Mouse (Mus musculus) frontal cortex, postnatal 14 days (tissue): ENCODE data around the gene Olig3.
"Not testable (repeated sequence)": the region's sequence is repeated elsewhere in the genome, so short reads cannot be mapped to it uniquely, and the experiment has no call there.

Experiments
- DNase-seq, 2 experiments: peaks; one replicate each; pipeline ENCODE4 v3.0.0; 2022; ENCODE audit warnings: low spot score in 2 of 2

Gene Olig3

DNA sequence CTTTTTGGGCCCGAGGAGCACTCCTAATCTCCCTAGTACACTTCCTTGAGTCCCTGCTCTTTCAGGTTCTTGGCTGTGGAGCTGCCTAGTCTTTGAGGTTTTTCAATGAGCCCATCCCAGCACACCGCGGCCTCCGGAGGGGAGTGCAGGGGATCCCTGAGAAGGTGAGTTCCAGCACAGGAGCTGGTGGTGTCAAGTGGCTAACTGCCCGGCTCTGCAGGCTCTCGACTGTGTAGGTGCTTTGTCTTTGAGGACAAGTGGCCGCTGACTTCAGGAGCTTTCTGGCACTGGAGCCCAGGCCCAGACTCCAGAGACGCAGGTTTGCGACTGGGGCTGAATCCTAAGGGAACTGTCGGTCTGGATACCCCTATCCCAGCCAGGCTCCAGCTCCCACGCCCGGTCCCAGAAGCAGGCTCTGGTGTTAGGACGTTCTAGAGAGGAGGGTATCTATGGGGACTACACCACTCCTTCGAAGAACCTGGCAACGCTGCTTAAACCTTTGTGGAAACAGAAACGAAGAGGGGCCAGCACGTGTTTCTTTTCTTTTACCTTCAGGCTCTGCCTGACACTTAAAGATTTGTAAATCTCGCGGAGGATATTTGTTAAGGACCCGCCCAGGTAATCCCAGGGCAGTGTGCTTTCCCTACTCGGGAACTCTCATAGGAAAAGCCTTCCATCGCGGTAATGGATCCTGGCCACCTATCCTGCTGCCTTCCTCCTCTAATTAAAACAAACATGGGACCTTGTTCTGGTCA, 5.4 kb downstream of the Olig3 start:
- DNase-seq, result no peak

DNA sequence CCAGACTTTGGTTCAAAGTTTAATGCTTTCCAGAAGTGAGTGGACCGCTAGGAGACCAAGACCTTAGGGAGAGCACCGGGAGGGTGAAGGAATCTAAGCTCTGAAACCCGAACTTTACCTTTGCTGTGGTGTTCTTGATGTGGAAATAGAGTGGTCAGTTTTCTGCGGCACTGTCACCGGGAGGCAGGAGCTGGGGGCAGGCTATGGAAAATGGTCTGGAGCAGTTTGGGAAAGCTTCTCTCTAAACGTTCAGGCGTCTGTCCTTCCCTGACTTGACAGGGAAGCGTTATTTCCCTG, 5.9 kb downstream of the Olig3 start:
- no peak for DNase-seq

DNA sequence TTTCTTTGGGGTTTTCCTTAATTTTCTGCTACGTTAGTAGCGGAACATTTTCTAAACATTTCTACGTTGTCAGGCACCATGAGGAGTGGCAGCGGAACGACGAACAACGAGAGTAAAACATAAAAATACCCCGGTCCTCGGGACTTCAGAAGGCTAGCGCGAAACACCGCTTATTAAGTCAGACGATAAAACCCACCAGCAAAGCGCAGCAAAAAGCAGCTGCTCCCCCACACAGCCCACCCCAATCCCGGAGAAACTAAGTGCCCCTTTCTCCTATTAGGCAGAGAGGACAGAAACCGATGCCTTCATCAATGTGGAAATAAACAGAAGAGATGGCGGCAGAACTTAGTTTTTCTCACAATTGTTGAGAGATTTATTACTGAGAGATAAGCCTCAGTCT, 6.5 kb downstream of the Olig3 start:
- no peak for DNase-seq

DNA sequence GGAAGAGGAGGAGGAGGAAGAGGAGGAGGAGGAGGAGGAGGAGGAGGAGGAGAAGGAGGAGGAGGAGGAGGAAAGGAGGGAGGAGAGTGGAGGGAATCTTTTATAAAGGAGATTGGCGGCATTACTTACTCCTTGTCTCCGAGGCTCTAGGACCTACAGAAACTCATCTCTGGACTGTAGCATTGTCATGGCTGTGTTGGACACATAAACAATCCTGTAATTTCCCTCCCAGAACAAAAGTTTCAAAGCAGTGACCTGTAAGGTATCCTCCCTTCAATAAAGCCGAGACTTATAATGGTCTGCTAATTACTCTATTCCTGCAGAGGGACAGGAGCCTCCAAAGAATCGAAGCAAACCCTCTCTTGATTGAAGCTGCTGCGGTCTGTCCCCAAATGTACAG, 7.0 kb downstream of the Olig3 start:
- DNase-seq, result no peak

DNA sequence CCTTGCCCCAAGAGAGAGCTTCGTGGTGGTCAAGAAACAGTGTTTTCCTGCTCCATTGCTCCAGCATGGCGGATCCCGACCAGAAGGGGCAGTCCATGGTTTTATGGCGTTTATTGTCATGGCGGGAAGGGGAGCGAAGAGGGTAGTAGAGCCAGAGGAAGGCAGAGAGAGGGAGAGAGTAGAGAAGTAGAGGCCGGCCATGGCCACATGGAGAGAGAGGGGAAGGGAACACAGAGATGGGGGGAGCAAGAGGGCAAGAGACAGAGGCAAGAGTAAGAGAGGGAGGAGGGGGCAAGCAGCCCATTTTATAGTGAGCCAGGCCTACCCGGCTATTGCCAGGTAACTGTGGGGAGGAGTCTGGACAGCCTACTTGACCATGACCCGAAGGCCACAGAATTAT, 12.8 kb downstream of the Olig3 start:
- DNase-seq, result no peak

DNA sequence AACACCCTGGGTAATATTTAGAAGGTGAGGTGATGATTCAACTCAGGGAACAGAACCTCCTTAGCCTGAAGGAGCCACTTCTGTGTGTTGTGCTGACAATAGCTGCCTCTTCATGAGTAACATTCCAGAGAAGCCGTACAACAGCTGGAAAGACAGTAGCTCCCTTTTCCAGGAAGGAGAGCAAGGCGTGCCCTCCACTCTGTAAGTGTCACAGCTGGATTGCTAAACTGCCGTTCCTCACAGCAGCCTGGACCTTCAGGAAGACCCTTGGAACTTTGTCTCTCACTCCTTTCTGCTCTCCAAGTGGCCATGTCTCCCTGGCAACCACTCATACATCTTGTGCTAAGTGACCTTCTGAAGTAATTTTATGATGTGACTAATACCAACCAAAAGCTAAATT, 13.8 kb downstream of the Olig3 start:
- no peak for DNase-seq

DNA sequence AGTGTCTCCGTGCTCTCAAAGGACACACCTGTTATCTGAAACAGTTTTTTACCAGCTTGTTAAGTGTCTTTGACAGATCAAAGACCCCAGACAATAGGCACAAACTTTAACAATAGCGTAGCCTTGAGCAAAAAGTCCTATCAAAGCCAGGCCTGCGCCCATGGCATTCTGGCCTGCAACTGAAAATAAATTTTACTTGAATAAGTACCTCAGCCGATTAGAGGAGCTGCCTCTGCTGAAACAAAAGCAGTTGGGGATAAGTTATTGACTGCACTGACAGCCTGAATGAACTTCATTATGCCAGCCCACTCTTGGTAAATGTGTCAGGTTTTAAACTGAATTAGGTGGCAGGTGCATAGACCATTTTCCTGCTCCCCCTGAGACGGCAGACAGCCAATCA, 15.9 kb downstream of the Olig3 start:
- DNase-seq, result no peak

DNA sequence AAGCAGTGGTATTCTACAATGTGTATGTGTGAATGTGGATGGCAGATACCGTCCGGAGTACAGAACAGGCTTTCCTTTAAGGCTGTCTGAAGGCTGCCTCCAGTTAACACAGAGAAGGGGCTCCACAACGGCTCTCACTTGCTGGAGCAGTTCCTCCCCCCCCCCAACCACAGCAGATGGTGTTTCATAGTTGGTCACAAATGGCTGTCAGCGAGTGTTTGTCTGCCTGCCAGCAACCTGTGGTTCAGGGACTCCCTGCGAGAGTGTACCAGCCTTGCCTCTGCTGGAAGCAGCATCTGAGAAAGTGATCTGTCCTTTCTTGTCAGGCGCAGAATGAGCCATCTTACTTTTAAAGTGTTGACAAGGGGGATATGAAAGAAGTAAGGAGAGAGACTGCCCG, 17.5 kb downstream of the Olig3 start:
- DNase-seq, result no peak

DNA sequence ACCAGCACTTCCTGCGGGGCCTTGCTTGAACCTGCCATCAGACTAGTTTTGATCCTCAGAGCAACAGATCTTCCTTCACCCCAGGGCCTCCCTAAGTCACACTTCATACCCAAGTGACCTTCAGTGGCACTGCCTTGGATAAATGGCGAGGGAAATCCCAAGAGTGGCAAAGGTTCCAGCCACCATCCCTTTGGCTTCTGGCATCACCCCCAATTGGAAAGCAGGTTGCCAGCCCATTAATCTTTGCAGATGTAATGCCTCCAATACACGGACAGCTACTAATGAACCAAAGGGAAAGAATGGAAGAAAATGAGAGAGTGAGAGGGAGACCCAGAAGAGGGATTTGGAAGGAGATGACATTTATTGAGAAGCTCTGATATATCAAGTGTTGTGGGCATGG, 18.0 kb downstream of the Olig3 start:
- no peak for DNase-seq

DNA sequence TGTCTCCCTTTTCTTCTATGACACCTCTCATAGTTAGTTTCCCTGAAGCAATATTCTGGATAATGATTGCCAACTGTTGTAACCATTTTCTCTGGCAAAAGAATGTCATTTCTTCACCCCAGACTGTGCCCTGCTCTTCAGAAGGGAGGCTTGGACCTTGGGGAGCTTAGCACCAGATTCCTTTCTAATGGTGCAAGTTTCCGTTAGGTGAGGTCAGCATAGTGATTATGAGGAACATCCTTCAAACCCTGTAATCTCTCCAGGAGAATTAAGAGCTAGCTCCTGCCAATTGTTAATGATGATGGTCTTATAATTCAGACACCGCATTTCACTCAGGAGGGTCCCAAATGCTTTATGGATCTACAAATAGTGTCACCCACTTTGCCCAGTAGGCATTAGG, 19.5 kb downstream of the Olig3 start:
- DNase-seq, result no peak

DNA sequence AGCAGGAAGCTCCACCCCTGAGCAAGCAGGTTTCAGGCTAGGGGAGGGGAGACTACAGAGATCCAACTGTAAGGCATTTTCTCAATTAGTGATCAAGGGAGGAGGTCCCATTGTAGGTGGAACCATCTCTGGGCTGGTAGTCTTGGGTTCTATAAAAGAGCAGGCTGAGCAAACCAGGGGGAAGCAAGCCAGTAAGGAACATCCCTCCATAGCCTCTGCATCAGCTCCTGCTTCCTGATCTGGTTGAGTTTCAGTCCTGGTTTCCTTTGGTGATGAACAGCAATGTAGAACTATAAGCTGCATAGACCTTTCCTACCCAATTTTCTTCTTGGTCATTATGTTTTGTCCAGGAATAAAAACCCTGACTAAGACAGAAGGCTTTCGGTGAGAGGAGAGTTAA, 24.6 kb downstream of the Olig3 start:
- not testable (repeated sequence) for DNase-seq

DNA sequence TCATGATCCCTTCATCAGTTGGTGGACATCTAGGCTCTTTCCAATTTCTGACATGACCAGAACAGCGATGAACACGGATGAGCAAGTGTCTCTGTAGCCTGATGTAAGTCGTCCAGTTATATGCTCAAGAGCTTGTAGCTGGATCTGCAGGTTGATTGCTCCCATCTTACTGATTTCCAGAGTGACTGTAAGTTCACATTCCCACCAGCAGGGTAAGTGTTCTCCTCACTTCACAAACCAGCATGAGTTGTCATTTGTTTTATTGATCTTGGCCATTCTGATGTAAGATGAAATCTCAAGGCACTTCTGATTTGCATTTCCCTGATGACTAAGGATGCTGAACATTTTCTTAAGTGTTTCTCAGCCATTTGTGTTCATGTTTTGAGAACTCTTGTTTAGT, 27.8 kb downstream of the Olig3 start:
- DNase-seq, result no peak

DNA sequence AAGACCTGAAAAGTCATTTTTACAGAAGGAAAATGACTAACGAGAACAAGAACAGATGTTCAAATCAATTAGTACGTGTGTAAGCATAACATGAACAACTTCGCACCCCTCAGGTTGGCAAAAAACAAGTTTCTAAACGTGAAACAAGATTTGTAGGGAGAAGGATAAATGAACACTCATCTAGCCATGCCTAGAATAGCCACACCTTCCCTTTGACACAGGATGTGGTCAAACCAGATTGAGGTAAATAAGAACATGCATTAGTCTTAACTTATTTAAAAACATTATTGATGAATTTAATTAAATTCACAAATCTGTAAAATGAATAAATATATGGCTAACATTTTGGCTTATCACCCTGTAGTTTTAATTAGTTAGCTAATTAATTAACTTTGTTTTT, 35.5 kb downstream of the Olig3 start:
- DNase-seq, result no peak

DNA sequence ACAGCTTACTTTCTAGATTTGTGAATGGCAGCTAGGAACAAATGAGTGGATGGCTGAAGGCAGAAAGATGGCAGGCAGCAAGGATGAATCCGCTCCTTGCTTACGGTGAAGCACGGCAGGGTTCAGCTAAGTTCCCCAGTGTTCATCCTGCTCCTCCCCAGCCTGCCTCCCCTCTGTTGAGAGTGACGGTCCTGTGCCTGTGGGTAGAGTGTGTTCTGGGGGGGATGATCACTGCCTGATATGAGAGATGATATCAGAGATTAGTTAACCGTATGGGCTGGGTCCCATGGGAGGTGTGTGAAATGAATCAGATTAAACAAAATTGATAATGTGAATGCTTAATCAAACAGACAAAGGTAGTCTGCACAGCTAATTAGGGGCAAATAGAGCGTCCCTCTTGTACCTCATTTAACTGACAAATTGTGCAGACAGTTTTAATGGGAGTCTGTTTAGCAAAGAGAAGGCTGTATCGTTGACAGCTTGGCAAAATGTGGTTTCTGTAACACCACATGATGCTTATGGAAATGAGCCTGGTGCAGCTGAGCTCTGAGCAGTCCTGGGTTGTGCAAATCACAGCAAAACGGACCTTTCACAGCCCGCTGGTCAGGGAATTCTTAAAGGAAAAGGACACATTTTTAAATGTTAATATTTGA, 40.3 kb downstream of the Olig3 start:
- DNase-seq, result no peak

DNA sequence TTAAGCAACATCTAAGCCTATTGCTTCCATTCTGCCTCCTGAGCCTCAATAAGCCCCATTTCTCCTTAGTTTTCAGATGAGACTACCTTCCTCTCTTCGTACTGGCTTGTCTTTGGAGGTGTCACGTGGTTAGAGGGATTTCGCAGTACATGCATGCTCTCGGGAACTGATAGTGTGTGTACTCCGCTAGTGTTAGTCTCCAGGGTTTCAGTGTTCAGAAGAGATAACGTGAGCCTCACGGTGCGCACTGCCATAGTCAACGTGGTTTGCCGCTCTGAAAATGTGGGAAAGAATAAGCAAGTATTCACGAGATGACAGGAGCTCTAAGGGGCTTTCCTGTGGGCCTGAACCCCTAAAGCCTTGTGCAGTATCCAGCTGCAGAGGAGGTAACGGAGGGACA, 41.1 kb downstream of the Olig3 start:
- no peak for DNase-seq

DNA sequence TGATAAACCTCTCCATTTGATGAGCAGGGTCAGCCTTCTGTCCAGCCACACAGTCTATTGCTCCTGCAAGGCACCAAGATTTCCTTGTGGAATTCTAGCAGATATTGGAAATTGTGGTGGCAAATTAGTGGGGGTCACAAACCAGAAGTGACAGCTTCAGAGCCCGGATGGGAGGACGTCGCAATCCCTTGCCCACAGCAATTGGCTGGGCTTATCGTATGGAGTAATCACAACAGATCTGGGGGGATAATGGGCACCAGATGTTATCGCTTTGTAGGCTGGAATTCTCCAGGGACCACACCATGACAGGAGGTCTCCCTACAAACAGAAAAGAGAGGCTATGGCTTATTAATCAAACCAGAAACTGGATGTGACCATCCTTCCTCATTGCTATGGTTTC, 44.8 kb downstream of the Olig3 start:
- DNase-seq, result no peak

DNA sequence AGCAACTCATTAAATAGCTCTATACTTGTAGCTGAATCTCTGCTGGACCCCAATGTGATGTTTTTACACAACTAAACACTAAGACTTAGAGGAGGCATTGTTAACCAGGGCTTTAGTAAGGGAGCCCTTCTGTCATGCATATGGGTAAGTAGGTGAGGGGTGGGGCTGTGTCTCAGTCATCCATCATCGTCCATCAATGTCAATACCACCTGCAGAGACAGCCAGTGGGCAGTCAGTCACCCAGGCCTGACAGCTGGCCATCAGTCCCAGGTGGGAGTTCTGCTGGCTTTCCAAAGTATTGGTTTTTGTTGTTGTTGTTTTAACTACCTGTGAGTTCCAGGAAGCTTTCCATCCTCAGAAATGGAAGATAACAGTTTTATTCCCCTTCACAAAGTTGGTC, 48.1 kb downstream of the Olig3 start:
- DNase-seq, result no peak

DNA sequence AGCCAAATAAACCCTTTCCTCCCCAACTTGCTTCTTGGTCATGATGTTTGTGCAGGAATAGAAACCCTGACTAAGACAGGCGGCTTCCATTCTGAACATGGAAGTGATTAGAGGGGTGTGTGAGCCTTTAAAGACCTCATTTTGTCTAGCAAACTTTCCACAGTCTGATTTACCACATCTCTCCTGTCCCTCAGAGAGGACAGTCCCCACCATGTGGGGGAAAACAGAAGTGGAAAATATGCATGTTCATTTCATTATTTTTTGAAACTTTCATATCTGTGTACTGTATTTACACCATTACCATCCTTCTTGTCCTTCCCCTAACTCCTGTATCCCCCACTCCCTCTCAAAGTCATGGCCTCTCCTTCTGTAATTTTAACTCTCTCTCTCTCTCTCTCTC, 49.6 kb downstream of the Olig3 start:
- DNase-seq, result no peak

DNA sequence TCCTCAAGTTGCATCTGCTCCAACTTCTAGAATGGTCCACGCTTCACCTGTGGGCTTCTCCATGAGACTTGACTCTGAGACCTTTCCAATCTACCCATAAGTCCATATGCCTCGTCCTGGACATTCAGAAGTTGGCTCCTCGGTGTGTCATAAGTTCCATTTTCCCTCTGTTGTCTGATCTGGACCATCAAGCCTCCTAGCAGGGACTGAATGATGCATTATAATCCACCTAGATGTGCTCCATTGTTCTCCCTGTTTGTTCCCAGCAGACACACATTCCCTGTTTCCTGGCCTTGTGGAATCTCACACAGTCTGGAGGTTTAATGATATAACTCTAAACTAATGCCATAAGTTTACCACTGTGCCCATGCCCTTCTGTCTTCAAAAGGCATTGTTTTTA, 50.8 kb downstream of the Olig3 start:
- DNase-seq, result no peak
